Mouse (Mus musculus) forebrain, embryonic 10.5 days (tissue): ENCODE data around the gene Gopc. TPM values are rescaled to one million over a fixed set of nuclear protein-coding genes. Genes with fewer than 3 reads are reported as not detected.
A peak's percentile ranks its signal among the peaks of the same experiment; 100 is the strongest.

Experiments used
- DNase-seq: peaks from one replicate; pipeline ENCODE4 v3.0.0-alpha.2; 2017; ENCODE audit warnings: low spot score; ENCODE audit errors: extremely low spot score
- H3K27ac ChIP-seq: fragments of 300-500 bp; sonication (generic); 2 replicates; pipeline ENCODE4 v1.5.1; 2016; ENCODE audit warnings: mild to moderate bottlenecking
- H3K27me3 ChIP-seq: fragments of 300-500 bp; sonication (generic); 2 replicates; pipeline ENCODE4 v1.6.1; 2016; ENCODE audit warnings: mild to moderate bottlenecking; ENCODE audit not compliant: poor library complexity, severe bottlenecking
- H3K36me3 ChIP-seq: fragments of 300-500 bp; sonication (generic); replicated peaks from 2 replicates; pipeline ENCODE4 v1.6.1; 2016; ENCODE audit warnings: mild to moderate bottlenecking, moderate library complexity
- H3K4me1 ChIP-seq: fragments of 300-500 bp; sonication (generic); 2 replicates; pipeline ENCODE4 v1.6.1; 2016
- H3K4me3 ChIP-seq: fragments of 300-500 bp; sonication (generic); 2 replicates; pipeline ENCODE4 v1.5.1; 2016; ENCODE audit warnings: mild to moderate bottlenecking, moderate library complexity
- H3K9me3 ChIP-seq: fragments of 300-500 bp; sonication (generic); 2 replicates; pipeline ENCODE4 v1.6.1; 2016; ENCODE audit warnings: mild to moderate bottlenecking, moderate library complexity
- WGBS: fragments of 180-500 bp; shearing (Covaris S2); methylation state at CpG from one replicate; pipeline ENCODE4 v1.1.7; 2016; 5-methylcytosine and 5-hydroxymethylcytosine counted together
- polyA plus RNA-seq: library from polyadenylated mRNA; unstranded; fragments of >200 nt; fragmentation: Nextera tagmentation; extraction: Ambion mirVana; gene quantifications from 2 replicates; pipeline ENCODE4 v1.2.1, GENCODE M21; 2016

Gopc gene
- 15.8 and 16.0 TPM in 2 replicates for polyA plus RNA-seq

GRCm38 (mm10) chr10:52381845-52382591, at the start of gene Gopc:
Gene Gopc (minus strand): TSS chr10:52382124.
- Histone ChIP-seq H3K9me3 (no peaks in the 10 kb centered on the region), H3K27me3 (no peaks in the 10 kb centered on the region), H3K4me3 (peak within 1 kb of the TSS; percentile 71), H3K36me3 (no peaks in the 10 kb centered on the region; the same call in 1 of the 2 replicates), H3K4me1 (peaks cover 34% of the 10 kb centered on the region), H3K27ac (peak within 1 kb of the TSS; percentile 93)
- DNase-seq = peak; percentile 93
- 0% methylated on average over 71 of the region's 71 CpGs for WGBS

- H3K9me3 ChIP-seq = no peaks in the 10 kb centered on the region
- no peak overlapping the region for H3K4me3 ChIP-seq
- no peaks in the 10 kb centered on the region for H3K27me3 ChIP-seq
- H3K4me1 ChIP-seq = peaks cover 10% of the 10 kb centered on the region
- DNase-seq = no peak
- no peak overlapping the region for H3K27ac ChIP-seq
- H3K36me3 ChIP-seq = peaks cover 64% of the 10 kb centered on the region
- WGBS = 88% methylated on average over 1 of the region's 1 CpGs
Measured at GRCm38 (mm10) chr10:52430953-52431352, 49.0 kb upstream of the Gopc start.

- DNase-seq = no peak
- Histone ChIP-seq H3K4me1 (peaks cover 10% of the 10 kb centered on the region), H3K9me3 (no peaks in the 10 kb centered on the region), H3K27ac (no peak overlapping the region), H3K36me3 (peaks cover 41% of the 10 kb centered on the region), H3K4me3 (no peak overlapping the region), H3K27me3 (no peaks in the 10 kb centered on the region)
- WGBS = 51% methylated on average over 2 of the region's 2 CpGs
Measured at GRCm38 (mm10) chr10:52427634-52428415, 45.9 kb upstream of the Gopc start.

- DNase-seq = no peak
- H3K36me3 ChIP-seq = peaks cover 35% of the 10 kb centered on the region
- no peak overlapping the region for H3K27ac ChIP-seq
- WGBS = 92% methylated on average over 7 of the region's 7 CpGs
- H3K9me3 ChIP-seq = no peaks in the 10 kb centered on the region
- peaks cover 10% of the 10 kb centered on the region for H3K4me1 ChIP-seq
- no peaks in the 10 kb centered on the region for H3K27me3 ChIP-seq
- H3K4me3 ChIP-seq = no peak overlapping the region
Measured at GRCm38 (mm10) chr10:52426314-52426980, 44.5 kb upstream of the Gopc start.

- H3K9me3 ChIP-seq = no peaks in the 10 kb centered on the region
- no peak for DNase-seq
- no peak overlapping the region for H3K4me3 ChIP-seq
- no peak overlapping the region for H3K27ac ChIP-seq
- peaks cover 26% of the 10 kb centered on the region for H3K36me3 ChIP-seq
- no peaks in the 10 kb centered on the region for H3K27me3 ChIP-seq
- H3K4me1 ChIP-seq = peaks cover 21% of the 10 kb centered on the region
- WGBS = 89% methylated on average over 2 of the region's 2 CpGs
Measured at GRCm38 (mm10) chr10:52423097-52423496, 41.2 kb upstream of the Gopc start.

- no peaks in the 10 kb centered on the region for H3K9me3 ChIP-seq
- no peak overlapping the region for H3K27ac ChIP-seq
- 92% methylated on average over 6 of the region's 6 CpGs for WGBS
- DNase-seq = no peak
- H3K4me1 ChIP-seq = peaks cover 16% of the 10 kb centered on the region
- no peaks in the 10 kb centered on the region for H3K27me3 ChIP-seq
- no peak overlapping the region for H3K4me3 ChIP-seq
- peaks cover 26% of the 10 kb centered on the region for H3K36me3 ChIP-seq
Measured at GRCm38 (mm10) chr10:52421716-52422115, 39.8 kb upstream of the Gopc start.

- Histone ChIP-seq H3K27ac (no peak overlapping the region), H3K9me3 (no peaks in the 10 kb centered on the region), H3K36me3 (peaks cover 26% of the 10 kb centered on the region), H3K4me1 (peaks cover 18% of the 10 kb centered on the region), H3K4me3 (no peak overlapping the region), H3K27me3 (no peaks in the 10 kb centered on the region)
- WGBS = 97% methylated on average over 1 of the region's 1 CpGs
- no peak for DNase-seq
Measured at GRCm38 (mm10) chr10:52420526-52420925, 38.6 kb upstream of the Gopc start.

- no peak for DNase-seq
- H3K4me3 ChIP-seq = peak overlapping the region; percentile 92; the same call in 1 of the 2 replicates
- H3K4me1 ChIP-seq = peaks cover 18% of the 10 kb centered on the region
- H3K9me3 ChIP-seq = no peaks in the 10 kb centered on the region
- H3K27me3 ChIP-seq = no peaks in the 10 kb centered on the region
- no peak overlapping the region for H3K27ac ChIP-seq
- WGBS = 85% methylated on average over 4 of the region's 4 CpGs
- H3K36me3 ChIP-seq = peaks cover 21% of the 10 kb centered on the region
Measured at GRCm38 (mm10) chr10:52419402-52419801, 37.5 kb upstream of the Gopc start.

- DNase-seq = no peak
- no peak overlapping the region for H3K27ac ChIP-seq
- peaks cover 18% of the 10 kb centered on the region for H3K4me1 ChIP-seq
- WGBS = 79% methylated on average over 5 of the region's 5 CpGs
- H3K4me3 ChIP-seq = peak overlapping the region; percentile 92
- H3K9me3 ChIP-seq = no peaks in the 10 kb centered on the region
- H3K36me3 ChIP-seq = peaks cover 20% of the 10 kb centered on the region
- no peaks in the 10 kb centered on the region for H3K27me3 ChIP-seq
Measured at GRCm38 (mm10) chr10:52418931-52419330, 37.0 kb upstream of the Gopc start.

- no peaks in the 10 kb centered on the region for H3K27me3 ChIP-seq
- H3K36me3 ChIP-seq = peaks cover 18% of the 10 kb centered on the region
- H3K9me3 ChIP-seq = no peaks in the 10 kb centered on the region
- H3K27ac ChIP-seq = peak overlapping the region; percentile 96
- H3K4me1 ChIP-seq = peaks cover 18% of the 10 kb centered on the region
- H3K4me3 ChIP-seq = peak overlapping the region; percentile 92
- WGBS = 3% methylated on average over 39 of the region's 39 CpGs
- DNase-seq = peak; percentile 70
Measured at GRCm38 (mm10) chr10:52417998-52418860, 36.3 kb upstream of the Gopc start.

- H3K4me3 ChIP-seq = peak within 1 kb of the TSS; percentile 92
- peaks cover 18% of the 10 kb centered on the region for H3K36me3 ChIP-seq
- H3K27me3 ChIP-seq = no peaks in the 10 kb centered on the region
- peak; percentile 98 for DNase-seq
- H3K4me1 ChIP-seq = peaks cover 18% of the 10 kb centered on the region
- H3K27ac ChIP-seq = peak within 1 kb of the TSS; percentile 96
- WGBS = 1% methylated on average over 64 of the region's 79 CpGs
- no peaks in the 10 kb centered on the region for H3K9me3 ChIP-seq
Measured at GRCm38 (mm10) chr10:52417299-52417997, 35.5 kb upstream of the Gopc start, which contains the start of gene Nus1. Gene Nus1 (plus strand): TSS chr10:52417547.
